Mouse (Mus musculus): ENCODE data around the gene Tbc1d10c. TPM values are rescaled to one million over a fixed set of nuclear protein-coding genes. Genes with fewer than 3 reads are reported as not detected.

Gene Tbc1d10c
- polyA plus RNA-seq, 1 experiment from 2014 or later: 3.4 TPM

DNA sequence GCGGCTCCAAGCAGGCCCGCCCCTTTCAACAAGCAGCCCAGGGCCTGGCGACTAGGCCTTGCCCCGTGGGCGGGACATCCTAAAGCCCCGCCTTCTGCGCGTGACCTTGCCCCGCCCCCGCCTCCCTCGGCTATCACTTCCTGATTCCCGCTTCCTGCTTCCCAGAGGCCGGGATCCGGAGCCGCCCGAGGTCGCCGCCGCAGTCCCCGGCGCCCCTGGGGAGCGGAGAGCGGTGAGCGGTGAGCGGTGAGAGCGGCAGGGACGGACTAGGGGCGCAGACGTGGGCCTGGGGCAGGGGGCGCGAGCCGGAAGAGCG lies 42.6 kb downstream of the Tbc1d10c start, which contains the start of gene Coro1b:
TSS of gene Coro1b (plus strand) at position 129 of the 316 bp plus-strand sequence.
- Histone ChIP-seq H3K9ac (ENCODE audit: low read depth, low read length) (peak within 1 kb of the TSS; percentile 91), H3K36me3 (ENCODE audit: control insufficient read depth, insufficient read depth, low read length) (peaks cover 9% of the 10 kb centered on the region; the same call in 1 of the 2 replicates), H3K27ac (ENCODE audit: low read depth, low read length) (peak within 1 kb of the TSS; percentile 74), H3K4me1 (replicated peaks; ENCODE audit: control insufficient read depth, insufficient read depth, low read length) (peaks cover 19% of the 10 kb centered on the region), H3K9me3 (ENCODE audit: control insufficient read depth, low read length) (no peaks in the 10 kb centered on the region), H3K27me3 (replicated peaks; ENCODE audit: control insufficient read depth, insufficient read depth, low read length) (no peaks in the 10 kb centered on the region), H3K4me3 (ENCODE audit: low read depth, low read length) (peak within 1 kb of the TSS; percentile 83), H3K4me2 (peak within 1 kb of the TSS; percentile 68)
- WGBS: 1% methylated on average over 33 of the region's 33 CpGs
- ATAC-seq (replicated peaks; ENCODE audit: low FRiP score) (peak; percentile 95), DNase-seq (ENCODE audit: low spot score) (peak; percentile 97)

- no peak overlapping the region for H3K27ac ChIP-seq (ENCODE audit: low read depth, low read length)
- peaks cover 19% of the 10 kb centered on the region for H3K4me1 ChIP-seq (replicated peaks; ENCODE audit: control insufficient read depth, insufficient read depth, low read length)
- DNase-seq (ENCODE audit: low spot score) (no peak), ATAC-seq (replicated peaks; ENCODE audit: low FRiP score) (no peak; the same call in 1 of the 2 replicates)
- peak overlapping the region; percentile 83 for H3K4me3 ChIP-seq (ENCODE audit: low read depth, low read length)
- no peaks in the 10 kb centered on the region for H3K27me3 ChIP-seq (replicated peaks; ENCODE audit: control insufficient read depth, insufficient read depth, low read length)
- 0 out of 2 replicates have a peak overlapping the region, but pooled peaks have one; percentile 42 for H3K9ac ChIP-seq (ENCODE audit: low read depth, low read length)
- 40% methylated on average over 9 of the region's 9 CpGs for WGBS
- peak overlapping the region; percentile 68 for H3K4me2 ChIP-seq
- H3K9me3 ChIP-seq (ENCODE audit: control insufficient read depth, low read length): no peaks in the 10 kb centered on the region
- peaks cover 9% of the 10 kb centered on the region; the same call in 1 of the 2 replicates for H3K36me3 ChIP-seq (ENCODE audit: control insufficient read depth, insufficient read depth, low read length)
These were observed 43.1 kb downstream of the Tbc1d10c start for GRCm38 (mm10) chr19:4147782-4148490.

DNA sequence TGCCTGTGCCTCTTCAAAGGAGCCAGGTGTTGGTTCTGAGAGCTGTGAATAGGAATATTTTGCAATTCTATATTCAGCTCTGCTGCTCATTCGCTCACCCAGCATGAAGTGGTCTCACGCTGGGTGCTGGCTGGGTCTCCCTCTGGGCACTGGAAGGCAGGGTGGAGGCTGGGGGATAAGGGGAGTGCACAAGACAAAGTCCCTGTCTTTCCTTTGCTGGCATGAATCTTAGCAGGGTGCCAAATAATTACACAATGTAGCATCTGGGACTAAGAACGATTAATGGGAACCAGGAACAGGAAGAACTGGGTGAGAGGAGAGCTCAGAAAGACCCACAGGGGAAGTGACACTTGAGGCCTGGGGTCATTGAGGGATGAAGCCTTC lies 44.1 kb downstream of the Tbc1d10c start:
- no peak overlapping the region for H3K4me3 ChIP-seq (ENCODE audit: low read depth, low read length)
- ATAC-seq (replicated peaks; ENCODE audit: low FRiP score): no peak
- no peaks in the 10 kb centered on the region for H3K9me3 ChIP-seq (ENCODE audit: control insufficient read depth, low read length)
- 58% methylated on average over 3 of the region's 3 CpGs for WGBS
- H3K4me2 ChIP-seq: no peak overlapping the region
- peaks cover 19% of the 10 kb centered on the region for H3K4me1 ChIP-seq (replicated peaks; ENCODE audit: control insufficient read depth, insufficient read depth, low read length)
- no peak overlapping the region for H3K9ac ChIP-seq (ENCODE audit: low read depth, low read length)
- peaks cover 9% of the 10 kb centered on the region; the same call in 1 of the 2 replicates for H3K36me3 ChIP-seq (ENCODE audit: control insufficient read depth, insufficient read depth, low read length)
- no peak overlapping the region for H3K27ac ChIP-seq (ENCODE audit: low read depth, low read length)
- no peaks in the 10 kb centered on the region for H3K27me3 ChIP-seq (replicated peaks; ENCODE audit: control insufficient read depth, insufficient read depth, low read length)
- DNase-seq (ENCODE audit: low spot score): no peak

DNA sequence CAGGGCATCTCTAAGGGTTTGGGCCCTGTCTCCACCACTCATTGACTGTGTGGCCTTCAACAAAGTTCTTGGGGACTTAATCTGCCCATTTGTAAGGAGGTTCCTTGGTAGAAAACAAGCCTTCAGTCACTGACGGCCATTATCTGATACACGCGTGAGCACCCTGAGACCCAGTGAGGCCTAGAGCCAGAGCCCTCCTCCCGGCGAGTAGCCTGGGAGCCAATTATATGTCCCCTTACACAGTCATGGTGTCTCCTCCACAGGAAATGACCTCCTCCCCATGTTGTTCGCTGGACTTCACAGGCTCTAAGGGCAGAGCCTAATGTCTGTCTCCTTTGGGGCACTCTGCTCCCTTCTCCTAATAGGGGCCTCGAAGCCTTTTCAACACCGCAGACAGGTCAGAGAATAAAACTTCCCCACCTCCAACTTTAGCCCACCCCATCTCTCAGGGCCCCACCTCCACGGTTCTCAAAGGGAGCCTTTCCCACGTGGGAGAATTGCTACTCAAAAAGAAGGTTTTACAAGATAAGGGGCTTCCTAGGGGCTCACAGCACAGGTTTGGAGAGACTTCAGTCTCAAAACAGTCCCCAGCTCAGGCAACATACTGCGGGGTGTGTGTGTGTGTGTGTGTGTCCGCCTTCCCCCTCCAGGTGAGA lies 44.6 kb downstream of the Tbc1d10c start:
- Histone ChIP-seq H3K4me3 (ENCODE audit: low read depth, low read length) (no peak overlapping the region), H3K36me3 (ENCODE audit: control insufficient read depth, insufficient read depth, low read length) (peaks cover 9% of the 10 kb centered on the region; the same call in 1 of the 2 replicates), H3K27ac (ENCODE audit: low read depth, low read length) (no peak overlapping the region), H3K4me2 (no peak overlapping the region), H3K4me1 (replicated peaks; ENCODE audit: control insufficient read depth, insufficient read depth, low read length) (peaks cover 19% of the 10 kb centered on the region), H3K9me3 (ENCODE audit: control insufficient read depth, low read length) (no peaks in the 10 kb centered on the region), H3K9ac (ENCODE audit: low read depth, low read length) (no peak overlapping the region), H3K27me3 (replicated peaks; ENCODE audit: control insufficient read depth, insufficient read depth, low read length) (no peaks in the 10 kb centered on the region)
- DNase-seq (ENCODE audit: low spot score) (no peak), ATAC-seq (replicated peaks; ENCODE audit: low FRiP score) (no peak)
- 68% methylated on average over 12 of the region's 12 CpGs for WGBS

GRCm38 (mm10) chr19:4145936-4146335 lies 45.1 kb downstream of the Tbc1d10c start:
- ATAC-seq (replicated peaks; ENCODE audit: low FRiP score): no peak
- 92% methylated on average over 5 of the region's 5 CpGs for WGBS
- peaks cover 4% of the 10 kb centered on the region; the same call in 1 of the 2 replicates for H3K36me3 ChIP-seq (ENCODE audit: control insufficient read depth, insufficient read depth, low read length)
- H3K27ac ChIP-seq (ENCODE audit: low read depth, low read length): no peak overlapping the region
- no peak for DNase-seq (ENCODE audit: low spot score)
- no peak overlapping the region for H3K9ac ChIP-seq (ENCODE audit: low read depth, low read length)
- H3K9me3 ChIP-seq (ENCODE audit: control insufficient read depth, low read length): no peaks in the 10 kb centered on the region
- H3K27me3 ChIP-seq (replicated peaks; ENCODE audit: control insufficient read depth, insufficient read depth, low read length): no peaks in the 10 kb centered on the region
- no peak overlapping the region for H3K4me3 ChIP-seq (ENCODE audit: low read depth, low read length)
- peaks cover 19% of the 10 kb centered on the region for H3K4me1 ChIP-seq (replicated peaks; ENCODE audit: control insufficient read depth, insufficient read depth, low read length)
- no peak overlapping the region for H3K4me2 ChIP-seq

DNA sequence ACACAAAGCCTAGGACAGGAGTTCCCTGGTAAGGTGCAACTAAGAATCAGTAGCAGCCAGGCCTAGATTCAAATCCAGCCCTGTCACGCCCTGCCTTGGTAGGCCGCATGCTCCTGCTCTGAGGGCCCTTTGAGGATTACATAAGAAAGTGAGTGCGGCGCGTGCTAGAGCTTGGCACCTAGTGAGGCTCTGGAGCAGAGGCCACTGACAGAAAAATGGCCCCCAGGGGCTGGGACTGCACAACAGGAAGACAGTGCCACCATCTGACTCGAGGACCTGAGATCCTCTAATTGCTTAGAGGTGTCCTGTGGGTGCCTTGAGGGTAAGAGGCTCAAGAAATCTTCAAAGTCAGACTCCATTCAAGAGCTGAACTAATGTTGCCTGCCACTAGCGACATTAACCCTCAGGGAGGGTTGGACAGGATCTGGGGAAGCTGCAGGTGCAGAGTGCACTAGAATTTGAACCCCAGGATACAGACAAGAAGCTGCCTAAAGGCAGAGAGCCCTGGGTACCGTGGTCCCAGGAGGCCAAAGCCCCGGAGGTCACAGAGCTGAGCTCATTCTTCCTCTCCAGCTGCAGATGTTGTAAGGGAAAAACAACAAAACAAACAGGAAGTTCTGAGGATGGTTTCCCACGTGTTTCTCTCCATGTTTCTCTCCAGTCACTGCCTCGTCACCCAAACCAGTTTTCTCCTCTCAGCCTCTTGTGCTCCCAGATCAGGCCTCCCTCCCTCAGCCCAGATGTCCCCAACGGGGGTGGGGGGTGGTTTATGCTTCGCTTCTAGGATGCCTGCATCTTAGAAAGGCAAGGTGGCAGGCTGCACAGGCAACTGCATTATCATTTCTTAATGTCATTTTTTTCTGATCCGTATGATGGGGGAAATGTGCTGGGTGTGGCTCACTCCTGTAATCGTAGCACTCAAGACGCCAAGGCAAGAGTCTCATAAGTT lies 46.3 kb downstream of the Tbc1d10c start:
- no peaks in the 10 kb centered on the region for H3K9me3 ChIP-seq (ENCODE audit: control insufficient read depth, low read length)
- no peak overlapping the region for H3K9ac ChIP-seq (ENCODE audit: low read depth, low read length)
- no peak overlapping the region for H3K4me3 ChIP-seq (ENCODE audit: low read depth, low read length)
- H3K27ac ChIP-seq (ENCODE audit: low read depth, low read length): no peak overlapping the region
- H3K4me1 ChIP-seq (replicated peaks; ENCODE audit: control insufficient read depth, insufficient read depth, low read length): peaks cover 19% of the 10 kb centered on the region
- H3K36me3 ChIP-seq (ENCODE audit: control insufficient read depth, insufficient read depth, low read length): no peaks in the 10 kb centered on the region
- DNase-seq (ENCODE audit: low spot score) (no peak), ATAC-seq (replicated peaks; ENCODE audit: low FRiP score) (no peak)
- H3K27me3 ChIP-seq (replicated peaks; ENCODE audit: control insufficient read depth, insufficient read depth, low read length): peaks cover 4% of the 10 kb centered on the region; the same call in 1 of the 2 replicates
- 73% methylated on average over 16 of the region's 16 CpGs for WGBS
- no peak overlapping the region for H3K4me2 ChIP-seq

DNA sequence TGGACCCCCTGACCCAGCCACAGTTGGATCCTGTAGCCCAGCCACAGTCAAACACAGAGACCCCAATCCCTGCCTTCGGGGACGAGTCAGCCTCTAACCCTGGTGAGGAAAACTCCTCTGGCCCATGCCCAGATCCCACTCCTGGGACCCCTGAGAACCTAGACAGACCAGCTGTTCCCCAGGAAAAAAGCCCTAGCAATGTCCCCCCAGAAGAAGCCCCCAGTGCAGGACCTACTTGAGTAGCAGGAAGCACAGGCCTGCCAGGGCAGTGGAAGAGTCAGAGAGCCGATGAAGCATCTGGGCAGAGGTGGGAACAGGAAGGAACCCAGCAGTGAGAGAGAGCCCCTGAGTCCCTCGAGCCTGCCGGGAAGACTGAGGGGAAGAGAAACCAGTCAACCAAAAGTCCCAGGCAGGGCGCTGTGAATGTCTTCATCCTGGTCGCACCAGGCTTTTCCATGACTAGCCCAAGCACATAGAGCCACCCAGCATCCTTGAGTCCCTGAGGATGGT lies 47.3 kb downstream of the Tbc1d10c start, which contains the start of gene Cabp4:
TSS of gene Cabp4 (minus strand) at position 275 of the 510 bp plus-strand sequence.
- no peak for DNase-seq (ENCODE audit: low spot score)
- H3K27ac ChIP-seq (ENCODE audit: low read depth, low read length): no peak within 1 kb of the TSS
- H3K9me3 ChIP-seq (ENCODE audit: control insufficient read depth, low read length): no peaks in the 10 kb centered on the region
- peaks cover 10% of the 10 kb centered on the region for H3K4me1 ChIP-seq (replicated peaks; ENCODE audit: control insufficient read depth, insufficient read depth, low read length)
- H3K4me3 ChIP-seq (ENCODE audit: low read depth, low read length): no peak within 1 kb of the TSS
- no peak within 1 kb of the TSS for H3K4me2 ChIP-seq
- peaks cover 4% of the 10 kb centered on the region; the same call in 1 of the 2 replicates for H3K27me3 ChIP-seq (replicated peaks; ENCODE audit: control insufficient read depth, insufficient read depth, low read length)
- no peak within 1 kb of the TSS for H3K9ac ChIP-seq (ENCODE audit: low read depth, low read length)
- ATAC-seq (replicated peaks; ENCODE audit: low FRiP score): no peak
- H3K36me3 ChIP-seq (ENCODE audit: control insufficient read depth, insufficient read depth, low read length): no peaks in the 10 kb centered on the region
- WGBS: 71% methylated on average over 7 of the region's 7 CpGs

All from liver, embryonic 11.5 days (tissue).